In the genomic region with DNA sequence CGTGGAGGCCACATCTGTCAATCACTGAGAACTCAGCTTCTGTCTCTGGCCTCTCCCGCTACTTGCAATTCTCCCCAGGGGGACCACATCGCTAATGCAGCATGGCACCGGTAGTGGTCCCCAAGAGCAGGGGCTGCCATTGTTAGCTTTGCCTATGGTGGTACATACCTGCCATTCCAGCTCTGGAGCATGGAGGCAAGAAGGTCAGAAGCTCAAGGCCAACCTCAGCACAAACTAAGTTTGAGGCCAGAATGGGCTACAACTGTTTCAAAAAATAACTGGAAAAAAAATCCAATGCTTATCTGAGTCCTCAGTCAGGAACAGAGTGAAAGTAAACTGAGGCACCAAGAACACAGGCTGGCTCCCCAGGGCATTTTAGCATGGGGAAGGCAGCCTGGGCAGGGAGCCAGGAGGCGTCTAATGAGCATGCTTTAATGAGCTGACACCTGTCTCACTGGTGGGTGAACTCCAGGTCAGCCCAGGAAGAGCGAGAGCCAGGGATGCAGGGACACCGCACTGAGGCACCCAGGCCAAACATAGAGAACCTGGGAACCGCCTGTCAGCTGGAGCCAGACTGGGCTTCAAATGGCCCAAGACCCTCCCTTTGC, we compare ENCODE assay signal across 9 mouse cellular contexts. TPM values are rescaled to one million over a fixed set of nuclear protein-coding genes. Genes with fewer than 3 reads are reported as not detected.
DNase-seq lines count a peak whose midpoint lies in the region; ATAC-seq and TF ChIP-seq lines count a peak whose summit lies in the region.
"Had no signal": no experiment of that assay in that cellular context is flagged by ENCODE, and none has a peak within 500 bp of the region (broad histone marks: within the 10 kb centered on the region; RNA-seq: fewer than 3 reads in every experiment).

No protein-coding gene starts in this region.

- no peaks in the 10 kb centered on the region for H3K9me3 ChIP-seq in embryonic facial prominence, embryonic 15.5 days (replicated peaks)
- no peaks in the 10 kb centered on the region for H3K9me3 ChIP-seq in kidney, embryonic 16.5 days (ENCODE audit: low read length)
- H3K9me3 ChIP-seq in neural tube, embryonic 13.5 days = no peaks in the 10 kb centered on the region

- H3K9ac ChIP-seq in embryonic facial prominence, embryonic 15.5 days = peak overlapping the region; percentile 21
- H3K9ac ChIP-seq in kidney, embryonic 16.5 days (replicated peaks; ENCODE audit: low read length) = peak overlapping the region; percentile 52; the same call in 1 of the 2 replicates
- peak overlapping the region; percentile 71 for H3K9ac ChIP-seq in neural tube, embryonic 13.5 days

- peaks cover 31% of the 10 kb centered on the region for H3K36me3 ChIP-seq in embryonic facial prominence, embryonic 15.5 days
- peaks cover 49% of the 10 kb centered on the region for H3K36me3 ChIP-seq in kidney, embryonic 16.5 days (ENCODE audit: insufficient read depth, low read length)
- peaks cover 29% of the 10 kb centered on the region for H3K36me3 ChIP-seq in neural tube, embryonic 13.5 days

- H3K27me3 ChIP-seq in embryonic facial prominence, embryonic 15.5 days = no peaks in the 10 kb centered on the region
- H3K27me3 ChIP-seq in kidney, embryonic 16.5 days (ENCODE audit: insufficient read depth, low read length) = no peaks in the 10 kb centered on the region
- no peaks in the 10 kb centered on the region for H3K27me3 ChIP-seq in neural tube, embryonic 13.5 days
- H3K27me3 ChIP-seq: Patski had no signal

- no peak overlapping the region for H3K4me3 ChIP-seq in layer of hippocampus, adult 2 months
- peak overlapping the region; percentile 33 for H3K4me3 ChIP-seq in embryonic facial prominence, embryonic 15.5 days (replicated peaks)
- no peak overlapping the region; the same call in 1 of the 2 replicates for H3K4me3 ChIP-seq in kidney, embryonic 16.5 days (ENCODE audit: low read length)
- H3K4me3 ChIP-seq in neural tube, embryonic 13.5 days = peak overlapping the region; percentile 38

- TF ChIP-seq CTCF in layer of hippocampus, adult 2 months (conservative IDR thresholded peaks at IDR 0.05) = no peak

- H3K4me2 ChIP-seq in embryonic facial prominence, embryonic 15.5 days (replicated peaks) = peak overlapping the region; percentile 63
- peak overlapping the region; percentile 46 for H3K4me2 ChIP-seq in kidney, embryonic 16.5 days (replicated peaks; ENCODE audit: low read depth, low read length)
- peak overlapping the region; percentile 64 for H3K4me2 ChIP-seq in neural tube, embryonic 13.5 days

- H3K27ac ChIP-seq in layer of hippocampus, adult 2 months = peak overlapping the region; percentile 77
- no peak overlapping the region for H3K27ac ChIP-seq in embryonic facial prominence, embryonic 15.5 days (replicated peaks)
- H3K27ac ChIP-seq in kidney, embryonic 16.5 days (ENCODE audit: low read length) = no peak overlapping the region
- peak overlapping the region; percentile 82 for H3K27ac ChIP-seq in neural tube, embryonic 13.5 days (replicated peaks)

- intact Hi-C loops in left cerebral cortex, postnatal 4 days (cut with DNase I) = no loop called here

- peaks cover 51% of the 10 kb centered on the region for H3K4me1 ChIP-seq in embryonic facial prominence, embryonic 15.5 days
- peaks cover 57% of the 10 kb centered on the region for H3K4me1 ChIP-seq in kidney, embryonic 16.5 days (ENCODE audit: insufficient read depth, low read length)
- H3K4me1 ChIP-seq in neural tube, embryonic 13.5 days (replicated peaks) = peaks cover 59% of the 10 kb centered on the region

- DNase-seq in layer of hippocampus, adult 2 months (ENCODE audit: low spot score in 2 of 2) = no peak
- no peak for DNase-seq in layer of hippocampus, postnatal 36 days
- DNase-seq in left cerebral cortex, postnatal 4 days = no peak
- no peak for DNase-seq in ovary, postnatal 36 days (ENCODE audit: low spot score)

- no peak for ATAC-seq in embryonic facial prominence, embryonic 15.5 days (ENCODE audit: insufficient number of reproducible peaks, low FRiP score, low TSS enrichment, low read depth)
- no peak for ATAC-seq in kidney, embryonic 16.5 days (ENCODE audit: low FRiP score, low TSS enrichment)
- no peak for ATAC-seq in neural tube, embryonic 13.5 days (ENCODE audit: low read depth)
- ATAC-seq in inflammation-experienced regulatory T-cells, adult 6 months = no peak
- ATAC-seq: Patski had no signal

- WGBS in embryonic facial prominence, embryonic 15.5 days = 39% methylated on average over 8 of the region's 8 CpGs
- whole genome bisulfite sequencing in kidney, embryonic 16.5 days = 45% methylated on average over 8 of the region's 8 CpGs
- WGBS in neural tube, embryonic 13.5 days = 26% methylated on average over 8 of the region's 8 CpGs

RNA-seq across cellular contexts. Expression of gene Nr2f6, which starts 5.2 kb away (rescaled TPM):
- total RNA-seq in layer of hippocampus, adult 2 months (2021) = 10 to 100 TPM; 41.9 TPM
- total RNA-seq in layer of hippocampus, postnatal 36 days (2021) = 10 to 100 TPM; 42.6 to 47.1 TPM
- polyA plus RNA-seq in embryonic facial prominence, embryonic 15.5 days (2015; fragmentation: Nextera tagmentation; extraction: Ambion mirVana) = 59.0 and 61.2 TPM in 2 replicates
- 65.4 and 82.9 TPM in 2 replicates for polyA plus RNA-seq in kidney, embryonic 16.5 days (2015; fragmentation: Nextera tagmentation; extraction: Ambion mirVana)
- polyA plus RNA-seq in neural tube, embryonic 13.5 days (2015; fragmentation: Nextera tagmentation; extraction: Ambion mirVana) = 27.9 and 30.3 TPM in 2 replicates
- total RNA-seq in left cerebral cortex, postnatal 4 days (2021) = 10 to 100 TPM; 32.2 to 33.1 TPM
- 1 to 10 TPM in 2 of 3 experiments, under 1 TPM in 1; 0.93 to 2.4 (median 1.1) TPM for polyA plus RNA-seq in inflammation-experienced regulatory T-cells, adult 6 months (2017; shearing (Covaris generic))

RNA-seq across cellular contexts. Expression of gene Ocel1, which starts 5.4 kb away (rescaled TPM):
- total RNA-seq in layer of hippocampus, adult 2 months (2021) = 10 to 100 TPM; 15.4 to 15.9 TPM
- 10 to 100 TPM; 12.1 to 14.1 TPM for total RNA-seq in layer of hippocampus, postnatal 36 days (2021)
- 7.1 and 8.5 TPM in 2 replicates for polyA plus RNA-seq in embryonic facial prominence, embryonic 15.5 days (2015; fragmentation: Nextera tagmentation; extraction: Ambion mirVana)
- 6.1 TPM in 2 replicates for polyA plus RNA-seq in kidney, embryonic 16.5 days (2015; fragmentation: Nextera tagmentation; extraction: Ambion mirVana)
- polyA plus RNA-seq in neural tube, embryonic 13.5 days (2015; fragmentation: Nextera tagmentation; extraction: Ambion mirVana) = 4.3 and 6.0 TPM in 2 replicates
- total RNA-seq in left cerebral cortex, postnatal 4 days (2021) = 10 to 100 TPM; 17.9 to 18.5 TPM
- polyA plus RNA-seq in inflammation-experienced regulatory T-cells, adult 6 months (2017; shearing (Covaris generic)) = 1 to 10 TPM; 3.3 to 4.7 (median 4.5) TPM

RNA-seq across cellular contexts. Expression of gene Use1, which starts 9.9 kb away (rescaled TPM):
- total RNA-seq in layer of hippocampus, adult 2 months (2021) = 100 to 1,000 TPM; 107 to 117 TPM
- total RNA-seq in layer of hippocampus, postnatal 36 days (2021) = 100 to 1,000 TPM; 105 to 108 TPM
- polyA plus RNA-seq in embryonic facial prominence, embryonic 15.5 days (2015; fragmentation: Nextera tagmentation; extraction: Ambion mirVana) = 100 and 121 TPM in 2 replicates
- 109 and 111 TPM in 2 replicates for polyA plus RNA-seq in kidney, embryonic 16.5 days (2015; fragmentation: Nextera tagmentation; extraction: Ambion mirVana)
- polyA plus RNA-seq in neural tube, embryonic 13.5 days (2015; fragmentation: Nextera tagmentation; extraction: Ambion mirVana) = 109 and 111 TPM in 2 replicates
- 100 to 1,000 TPM; 116 to 117 TPM for total RNA-seq in left cerebral cortex, postnatal 4 days (2021)
- polyA plus RNA-seq in inflammation-experienced regulatory T-cells, adult 6 months (2017; shearing (Covaris generic)) = 100 to 1,000 TPM; 185 to 341 (median 339) TPM

RNA-seq across cellular contexts. Expression of gene Ushbp1, which starts 19.1 kb away (rescaled TPM):
- total RNA-seq in layer of hippocampus, adult 2 months (2021) = 1 to 10 TPM; 3.3 to 4.3 TPM
- 1 to 10 TPM; 3.6 to 5.1 TPM for total RNA-seq in layer of hippocampus, postnatal 36 days (2021)
- polyA plus RNA-seq in embryonic facial prominence, embryonic 15.5 days (2015; fragmentation: Nextera tagmentation; extraction: Ambion mirVana) = 11.6 and 12.7 TPM in 2 replicates
- 29.8 and 31.2 TPM in 2 replicates for polyA plus RNA-seq in kidney, embryonic 16.5 days (2015; fragmentation: Nextera tagmentation; extraction: Ambion mirVana)
- 6.1 and 7.3 TPM in 2 replicates for polyA plus RNA-seq in neural tube, embryonic 13.5 days (2015; fragmentation: Nextera tagmentation; extraction: Ambion mirVana)
- 1 to 10 TPM; 6.5 TPM for total RNA-seq in left cerebral cortex, postnatal 4 days (2021)
- under 1 TPM in 2 of 3 experiments, not detected in 1; 0.13 to 0.21 TPM for polyA plus RNA-seq in inflammation-experienced regulatory T-cells, adult 6 months (2017; shearing (Covaris generic))

RNA-seq across cellular contexts. Expression of gene Babam1, which starts 20.1 kb away (rescaled TPM):
- total RNA-seq in layer of hippocampus, adult 2 months (2021) = 100 to 1,000 TPM in 1 of 2 experiments, 10 to 100 TPM in 1; 98.3 to 102 TPM
- 10 to 100 TPM; 92.1 to 93.4 TPM for total RNA-seq in layer of hippocampus, postnatal 36 days (2021)
- polyA plus RNA-seq in embryonic facial prominence, embryonic 15.5 days (2015; fragmentation: Nextera tagmentation; extraction: Ambion mirVana) = 96.7 and 106 TPM in 2 replicates
- polyA plus RNA-seq in kidney, embryonic 16.5 days (2015; fragmentation: Nextera tagmentation; extraction: Ambion mirVana) = 116 and 120 TPM in 2 replicates
- 96.0 and 96.6 TPM in 2 replicates for polyA plus RNA-seq in neural tube, embryonic 13.5 days (2015; fragmentation: Nextera tagmentation; extraction: Ambion mirVana)
- 10 to 100 TPM; 75.8 to 88.0 TPM for total RNA-seq in left cerebral cortex, postnatal 4 days (2021)
- 10 to 100 TPM; 52.0 to 70.5 (median 54.7) TPM for polyA plus RNA-seq in inflammation-experienced regulatory T-cells, adult 6 months (2017; shearing (Covaris generic))

Comparison
In these comparisons a context has a peak if more than half of its experiments do, and no peak if none do; other contexts are left out.
1. H3K27ac ChIP-seq: peak in layer of hippocampus, adult 2 months (single experiment) and neural tube, embryonic 13.5 days (single experiment); none in embryonic facial prominence, embryonic 15.5 days (single experiment) and kidney, embryonic 16.5 days (single experiment).
2. H3K4me3 ChIP-seq: peak in embryonic facial prominence, embryonic 15.5 days (single experiment) and neural tube, embryonic 13.5 days (single experiment); none in layer of hippocampus, adult 2 months (single experiment) and kidney, embryonic 16.5 days (single experiment).
3. H3K9ac ChIP-seq: peak in every context shown above with its lines; median percentile 71 in neural tube, embryonic 13.5 days; 52 in kidney, embryonic 16.5 days; 21 in embryonic facial prominence, embryonic 15.5 days.
4. Peak in every context shown above with its lines, with median percentiles within 50 percentile points of each other: H3K4me2 ChIP-seq.